Mouse (Mus musculus) liver, postnatal 0 days (tissue): ENCODE measurements at regions not wholly inside any gene's neighbourhood (a gene's known extent, or its start where the extent isn't known, plus 50 kb on each side); places are given as distances from the start of the nearest gene placed in this dataset.

Experiments used
- CTCF ChIP-seq: sonication (generic); IDR thresholded peaks from 2 replicates; pipeline ENCODE4 v1.5.1; 2016; ENCODE audit warnings: antibody characterized with exemption, low read depth
- EP300 ChIP-seq: IDR thresholded peaks from 2 replicates; pipeline ENCODE4 v1.6.1; 2016; ENCODE audit warnings: antibody characterized with exemption, low read depth, mild to moderate bottlenecking

GRCm38 (mm10) chr9:68239551-68239950 is 399.4 kb downstream of the Vps13c start:
- TF ChIP-seq CTCF (no peak), EP300 (no peak)
